26 mouse cellular contexts compared by ENCODE assay signal in the genomic region with DNA sequence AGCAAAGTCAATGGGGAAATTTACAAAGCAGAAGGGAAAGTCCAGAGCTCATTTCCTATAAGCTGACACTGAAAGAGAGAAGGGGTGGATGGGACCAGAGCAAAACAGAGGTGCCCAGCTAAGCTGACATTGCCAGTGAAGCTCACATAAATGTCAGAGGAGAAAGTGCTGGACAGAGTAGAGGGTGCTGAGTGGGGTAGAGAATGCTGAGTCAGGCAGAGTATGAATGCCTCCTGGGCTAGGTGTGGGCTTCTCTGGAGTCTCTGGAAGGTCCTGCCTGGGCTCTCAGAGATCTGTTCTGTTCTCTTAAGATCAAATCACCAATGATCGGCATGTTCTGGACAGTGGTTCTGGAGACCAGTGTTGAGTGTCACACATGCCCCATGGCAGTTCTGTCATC. TPM values are rescaled to one million over a fixed set of nuclear protein-coding genes. Genes with fewer than 3 reads are reported as not detected.
DNase-seq lines count a peak whose midpoint lies in the region; ATAC-seq and TF ChIP-seq lines count a peak whose summit lies in the region.
"Had no signal": no experiment of that assay in that cellular context is flagged by ENCODE, and none has a peak within 500 bp of the region (broad histone marks: within the 10 kb centered on the region; RNA-seq: fewer than 3 reads in every experiment).

No protein-coding gene starts in this region.

- H3K79me2 ChIP-seq in CH12.LX (replicated peaks; ENCODE audit: control insufficient read depth, extremely low read depth, insufficient read depth, poor library complexity, severe bottlenecking): no peaks in the 10 kb centered on the region

- dilution Hi-C loops in CH12.LX (cut with MboI; ENCODE audit: extremely low pct_ligation_motif_present, extremely low pct_unique_long_range_greater_than_20kb, low sequenced_read_pairs): no loop called here

- TF ChIP-seq RAD21 in CH12.LX (IDR thresholded peaks at IDR 0.05; ENCODE audit: low read depth, low read length): no peak

- TF ChIP-seq POLR2A in CH12.LX (IDR thresholded peaks at IDR 0.05; ENCODE audit: low read depth, low read length): no peak

- H3K4me1 ChIP-seq in heart, embryonic 12.5 days (replicated peaks): no peaks in the 10 kb centered on the region
- H3K4me1 ChIP-seq in CH12.LX (ENCODE audit: control insufficient read depth in 1 of 2, insufficient read depth in 2 of 2): peaks cover 24 to 57% of the 10 kb centered on the region in 2 experiments
- no peaks in the 10 kb centered on the region for H3K4me1 ChIP-seq in hindbrain, embryonic 11.5 days (replicated peaks; ENCODE audit: control insufficient read depth, insufficient read depth, low read length)
- H3K4me1 ChIP-seq: embryonic facial prominence, embryonic 12.5 days; forebrain, embryonic 13.5 days; heart, embryonic 10.5 days; heart, embryonic 15.5 days had no signal

- no peaks in the 10 kb centered on the region for H3K27me3 ChIP-seq in heart, embryonic 12.5 days (replicated peaks)
- no peaks in the 10 kb centered on the region for H3K27me3 ChIP-seq in CH12.LX (replicated peaks)
- no peaks in the 10 kb centered on the region for H3K27me3 ChIP-seq in splenic B cell, adult 2 months (ENCODE audit: control insufficient read depth, insufficient read depth, low read length, poor library complexity, severe bottlenecking)
- no peaks in the 10 kb centered on the region for H3K27me3 ChIP-seq in hindbrain, embryonic 11.5 days (ENCODE audit: control insufficient read depth, insufficient read depth, low read length)
- H3K27me3 ChIP-seq: embryonic facial prominence, embryonic 12.5 days; forebrain, embryonic 13.5 days; heart, embryonic 15.5 days had no signal

- TF ChIP-seq CTCF in CH12.LX (conservative IDR thresholded peaks at IDR 0.05 in 1 of 2, IDR thresholded peaks at IDR 0.05 in 1 of 2; ENCODE audit: low read depth in 2 of 2, low read length in 2 of 2): no peak

- H3K27ac ChIP-seq in heart, embryonic 12.5 days (ENCODE audit: poor library complexity, severe bottlenecking): no peak overlapping the region
- peak overlapping the region; percentile 93 for H3K27ac ChIP-seq in CH12.LX (ENCODE audit: insufficient read depth, low read depth)
- no peak overlapping the region for H3K27ac ChIP-seq in hindbrain, embryonic 11.5 days (ENCODE audit: low read depth, low read length)
- H3K27ac ChIP-seq: embryonic facial prominence, embryonic 12.5 days; forebrain, embryonic 13.5 days; heart, embryonic 10.5 days; heart, embryonic 15.5 days; hindbrain, embryonic 14.5 days had no signal

- H3K4me2 ChIP-seq in heart, embryonic 12.5 days: no peak overlapping the region
- peak overlapping the region; percentile 48 for H3K4me2 ChIP-seq in CH12.LX (ENCODE audit: insufficient read depth, low read depth, poor library complexity, severe bottlenecking)
- H3K4me2 ChIP-seq in hindbrain, embryonic 11.5 days (replicated peaks; ENCODE audit: low read depth, low read length): no peak overlapping the region
- H3K4me2 ChIP-seq: embryonic facial prominence, embryonic 12.5 days; forebrain, embryonic 13.5 days; heart, embryonic 15.5 days; hindbrain, embryonic 14.5 days had no signal

- peaks cover 6% of the 10 kb centered on the region; the same call in 1 of the 2 replicates for H3K9me3 ChIP-seq in heart, embryonic 12.5 days (replicated peaks)
- no peaks in the 10 kb centered on the region for H3K9me3 ChIP-seq in CH12.LX (replicated peaks; ENCODE audit: low read length)
- no peaks in the 10 kb centered on the region for H3K9me3 ChIP-seq in hindbrain, embryonic 11.5 days (ENCODE audit: control insufficient read depth, low read length)
- H3K9me3 ChIP-seq: embryonic facial prominence, embryonic 12.5 days; forebrain, embryonic 13.5 days; G1E; heart, embryonic 10.5 days had no signal

- in situ Hi-C loops in CH12.LX (cut with MboI; ENCODE audit: low pct_ligation_motif_present, low pct_unique_long_range_greater_than_20kb, low sequenced_read_pairs): no loop called here

- ATAC-seq in heart, embryonic 12.5 days (ENCODE audit: insufficient number of reproducible peaks, low FRiP score): 0 out of 2 replicates have a peak, but pooled peaks have one; percentile 33
- ATAC-seq in erythroid progenitor cell, adult 5-6 weeks (replicated peaks; ENCODE audit: low FRiP score, poor library complexity, severe bottlenecking): 0 out of 2 replicates have a peak, but pooled peaks have one; percentile 52
- no peak for ATAC-seq in hindbrain, embryonic 11.5 days (ENCODE audit: low FRiP score)
- ATAC-seq: forebrain, embryonic 13.5 days had no signal

- TF ChIP-seq EP300 in CH12.LX (IDR thresholded peaks at IDR 0.05; ENCODE audit: low read length): no peak

- DNase-seq in heart, adult 8-10 months (ENCODE audit: low spot score): no peak
- peak; percentile 31 for DNase-seq in CH12.LX (ENCODE audit: extremely low read depth)
- DNase-seq in splenic B cell, adult 2 months (ENCODE audit: low read depth, low spot score): peak; percentile 16
- DNase-seq in kidney, adult 11 months: no peak
- no peak for DNase-seq in hindbrain, embryonic 11.5 days (ENCODE audit: low spot score)
- DNase-seq: adrenal gland, adult 8-10 months; adrenal gland, postnatal 36 days; cerebellum, adult 11 months; cerebellum, adult 8-10 months; cerebellum, postnatal 14 days; gastrocnemius, postnatal 36 days; heart, adult 11 months; heart, postnatal 14 days had no signal

- no peak overlapping the region for H3K9ac ChIP-seq in heart, embryonic 12.5 days
- peak overlapping the region; percentile 31 for H3K9ac ChIP-seq in CH12.LX (ENCODE audit: insufficient read depth, low read depth)
- no peak overlapping the region for H3K9ac ChIP-seq in hindbrain, embryonic 11.5 days (ENCODE audit: low read depth, low read length)
- H3K9ac ChIP-seq: embryonic facial prominence, embryonic 12.5 days; forebrain, embryonic 13.5 days; heart, embryonic 15.5 days; hindbrain, embryonic 14.5 days had no signal

- 94% methylated on average over 1 of the region's 1 CpGs for WGBS in heart, embryonic 12.5 days
- WGBS in hindbrain, embryonic 11.5 days: 90% methylated on average over 1 of the region's 1 CpGs

- H3K36me3 ChIP-seq in heart, embryonic 12.5 days: no peaks in the 10 kb centered on the region
- no peaks in the 10 kb centered on the region for H3K36me3 ChIP-seq in CH12.LX (replicated peaks in 1 of 2; ENCODE audit: control insufficient read depth in 1 of 2, insufficient read depth in 1 of 2, low read length in 1 of 2)
- no peaks in the 10 kb centered on the region for H3K36me3 ChIP-seq in splenic B cell, adult 2 months (ENCODE audit: control insufficient read depth, insufficient read depth, low read length, poor library complexity, severe bottlenecking)
- H3K36me3 ChIP-seq in hindbrain, embryonic 11.5 days (ENCODE audit: control insufficient read depth, insufficient read depth, low read length): no peaks in the 10 kb centered on the region
- H3K36me3 ChIP-seq: embryonic facial prominence, embryonic 12.5 days; G1E; heart, embryonic 10.5 days; heart, embryonic 15.5 days had no signal

- H3K4me3 ChIP-seq in heart, embryonic 12.5 days: no peak overlapping the region
- H3K4me3 ChIP-seq in CH12.LX (replicated peaks in 1 of 3; ENCODE audit: low read depth in 2 of 3, low read length in 2 of 3, poor library complexity in 1 of 3): no peak overlapping the region
- H3K4me3 ChIP-seq in hindbrain, embryonic 11.5 days (ENCODE audit: low read depth, low read length): no peak overlapping the region
- H3K4me3 ChIP-seq: embryonic facial prominence, embryonic 12.5 days; forebrain, embryonic 13.5 days; heart, embryonic 10.5 days; heart, embryonic 15.5 days had no signal

RNA-seq across cellular contexts. Expression of a gene that starts 3.4 kb away (rescaled TPM):
- polyA plus RNA-seq in heart, embryonic 12.5 days (2016; fragmentation: Nextera tagmentation; extraction: Ambion mirVana): not detected in 2 replicates
- not detected for total RNA-seq in heart, adult 8-10 months (2022)
- total RNA-seq in CH12.LX (2012; rRNA removed) (1.3 and 1.6 TPM in 2 replicates), CH12.LX (2014; rRNA removed) (not detected in 2 replicates)
- 0.33 TPM in 1 of 2 replicates, not detected in the other for polyA plus RNA-seq in CH12.LX (2012; ENCODE audit: insufficient read length, low read depth)
- not detected in 2 replicates for total RNA-seq in erythroid progenitor cell, adult 5-6 weeks (2015; ENCODE audit: low replicate concordance)
- total RNA-seq in erythroid progenitor cell, adult 5-6 weeks (2017; ENCODE audit: low replicate concordance): not detected in 2 replicates
- not detected in 2 replicates for polyA plus RNA-seq in hindbrain, embryonic 11.5 days (2014; fragmentation: Nextera tagmentation; extraction: Ambion mirVana)
- total RNA-seq: adrenal gland, adult 8-10 months; adrenal gland, postnatal 36 days; G1E; gastrocnemius, adult 8-10 months; gastrocnemius, postnatal 36 days; heart, postnatal 14 days; hematopoietic stem cell, adult 5-6 weeks had no signal
- polyA plus RNA-seq: brain, embryonic 14.5 days; C2C12; cortical plate, adult 2 months; embryonic facial prominence, embryonic 12.5 days; forebrain, embryonic 13.5 days; G1E; heart, embryonic 10.5 days; heart, embryonic 15.5 days; hindbrain, embryonic 14.5 days had no signal

RNA-seq across cellular contexts. Expression of a gene that starts 18.9 kb away (rescaled TPM):
- 0.19 TPM in 1 of 2 replicates, not detected in the other for polyA plus RNA-seq in heart, embryonic 12.5 days (2016; fragmentation: Nextera tagmentation; extraction: Ambion mirVana)
- 1 to 10 TPM in 2 of 4 experiments, under 1 TPM in 1, not detected in 1; 0.29 to 1.4 (median 1.3) TPM for total RNA-seq in heart, adult 8-10 months (2022)
- total RNA-seq in CH12.LX (2012; rRNA removed) (0.17 TPM in 1 of 2 replicates, not detected in the other), CH12.LX (2014; rRNA removed) (not detected in 2 replicates)
- polyA plus RNA-seq in CH12.LX (2012; ENCODE audit: insufficient read length, low read depth): not detected in 2 replicates
- total RNA-seq in erythroid progenitor cell, adult 5-6 weeks (2015; ENCODE audit: low replicate concordance): not detected in 2 replicates
- total RNA-seq in erythroid progenitor cell, adult 5-6 weeks (2017; ENCODE audit: low replicate concordance): not detected in 2 replicates
- 0.20 TPM in 1 of 2 replicates, not detected in the other for polyA plus RNA-seq in hindbrain, embryonic 11.5 days (2014; fragmentation: Nextera tagmentation; extraction: Ambion mirVana)
- total RNA-seq: adrenal gland, postnatal 36 days; gastrocnemius, adult 8-10 months; gastrocnemius, postnatal 36 days; heart, postnatal 14 days; hematopoietic stem cell, adult 5-6 weeks had no signal
- polyA plus RNA-seq: C2C12; embryonic facial prominence, embryonic 12.5 days; forebrain, embryonic 13.5 days; G1E; heart, embryonic 10.5 days had no signal

RNA-seq across cellular contexts. Expression of a gene that starts 33.5 kb away (rescaled TPM):
- polyA plus RNA-seq in heart, embryonic 12.5 days (2016; fragmentation: Nextera tagmentation; extraction: Ambion mirVana): not detected in 2 replicates
- not detected for total RNA-seq in heart, adult 8-10 months (2022)
- total RNA-seq in CH12.LX (2012; rRNA removed) (not detected in 2 replicates), CH12.LX (2014; rRNA removed) (not detected in 2 replicates)
- not detected in 2 replicates for polyA plus RNA-seq in CH12.LX (2012; ENCODE audit: insufficient read length, low read depth)
- total RNA-seq in erythroid progenitor cell, adult 5-6 weeks (2015; ENCODE audit: low replicate concordance): not detected in 2 replicates
- not detected in 2 replicates for total RNA-seq in erythroid progenitor cell, adult 5-6 weeks (2017; ENCODE audit: low replicate concordance)
- polyA plus RNA-seq in hindbrain, embryonic 11.5 days (2014; fragmentation: Nextera tagmentation; extraction: Ambion mirVana): not detected in 2 replicates
- total RNA-seq: adrenal gland, adult 8-10 months; adrenal gland, postnatal 36 days; G1E; gastrocnemius, adult 8-10 months; gastrocnemius, postnatal 36 days; heart, postnatal 14 days; hematopoietic stem cell, adult 5-6 weeks had no signal
- polyA plus RNA-seq: brain, embryonic 14.5 days; cortical plate, adult 2 months; embryonic facial prominence, embryonic 12.5 days; forebrain, embryonic 13.5 days; G1E; heart, embryonic 10.5 days; heart, embryonic 15.5 days; hindbrain, embryonic 14.5 days had no signal

RNA-seq across cellular contexts. Expression of a gene that starts 37.8 kb away (rescaled TPM):
- not detected in 2 replicates for polyA plus RNA-seq in heart, embryonic 12.5 days (2016; fragmentation: Nextera tagmentation; extraction: Ambion mirVana)
- total RNA-seq in heart, adult 8-10 months (2022): not detected
- total RNA-seq in CH12.LX (2012; rRNA removed): not detected in 2 replicates
- total RNA-seq in CH12.LX (2014; rRNA removed): not detected in 2 replicates
- polyA plus RNA-seq in CH12.LX (2012; ENCODE audit: insufficient read length, low read depth): not detected in 2 replicates
- not detected in 2 replicates for total RNA-seq in erythroid progenitor cell, adult 5-6 weeks (2015; ENCODE audit: low replicate concordance)
- not detected in 2 replicates for total RNA-seq in erythroid progenitor cell, adult 5-6 weeks (2017; ENCODE audit: low replicate concordance)
- not detected in 2 replicates for polyA plus RNA-seq in hindbrain, embryonic 11.5 days (2014; fragmentation: Nextera tagmentation; extraction: Ambion mirVana)
- total RNA-seq: adrenal gland, adult 8-10 months; adrenal gland, postnatal 36 days; gastrocnemius, adult 8-10 months; gastrocnemius, postnatal 36 days; heart, postnatal 14 days; hematopoietic stem cell, adult 5-6 weeks had no signal
- polyA plus RNA-seq: brain, embryonic 14.5 days; C2C12; cortical plate, adult 2 months; embryonic facial prominence, embryonic 12.5 days; forebrain, embryonic 13.5 days; G1E; heart, embryonic 10.5 days; heart, embryonic 15.5 days; hindbrain, embryonic 14.5 days had no signal

RNA-seq across cellular contexts. Expression of a gene that starts 41.7 kb away (rescaled TPM):
- polyA plus RNA-seq in heart, embryonic 12.5 days (2016; fragmentation: Nextera tagmentation; extraction: Ambion mirVana): 0.29 TPM in 1 of 2 replicates, not detected in the other
- total RNA-seq in heart, adult 8-10 months (2022): under 1 TPM; 0.16 to 0.63 (median 0.33) TPM
- total RNA-seq in CH12.LX (2012; rRNA removed): 15.6 and 18.3 TPM in 2 replicates
- total RNA-seq in CH12.LX (2014; rRNA removed): 35.1 and 38.2 TPM in 2 replicates
- 15.3 and 16.4 TPM in 2 replicates for polyA plus RNA-seq in CH12.LX (2012; ENCODE audit: insufficient read length, low read depth)
- 10.5 and 25.6 TPM in 2 replicates for total RNA-seq in erythroid progenitor cell, adult 5-6 weeks (2015; ENCODE audit: low replicate concordance)
- 11.7 and 13.3 TPM in 2 replicates for total RNA-seq in erythroid progenitor cell, adult 5-6 weeks (2017; ENCODE audit: low replicate concordance)
- 0.24 TPM in 1 of 2 replicates, not detected in the other for polyA plus RNA-seq in hindbrain, embryonic 11.5 days (2014; fragmentation: Nextera tagmentation; extraction: Ambion mirVana)
- total RNA-seq: gastrocnemius, adult 8-10 months had no signal
- polyA plus RNA-seq: C2C12; forebrain, embryonic 13.5 days had no signal

Comparison
In these comparisons a context has a peak if more than half of its experiments do, and no peak if none do; other contexts are left out.
1. DNase-seq: peak in CH12.LX (single experiment) and splenic B cell, adult 2 months (single experiment); none in heart, adult 8-10 months (single experiment), kidney, adult 11 months (single experiment) and hindbrain, embryonic 11.5 days (single experiment).